Mouse (Mus musculus) ES-Bruce4 (cell line): ENCODE measurements around the gene Neurog1. TPM values are rescaled to one million over a fixed set of nuclear protein-coding genes. Genes with fewer than 3 reads are reported as not detected.

Experiments
- H3K27ac ChIP-seq: 2 replicates; pipeline ENCODE4 v1.5.1; 2012; ENCODE audit warnings: low read length, inconsistent platforms; ENCODE audit not compliant: insufficient read depth
- H3K27me3 ChIP-seq: 2 replicates; pipeline ENCODE4 v1.6.1; 2012; ENCODE audit warnings: mild to moderate bottlenecking, low read length, inconsistent platforms; ENCODE audit not compliant: control insufficient read depth, poor library complexity, insufficient read depth, severe bottlenecking
- H3K36me3 ChIP-seq: 2 replicates; pipeline ENCODE4 v1.6.1; 2012; ENCODE audit warnings: inconsistent platforms, mild to moderate bottlenecking, low read length, moderate library complexity; ENCODE audit not compliant: control insufficient read depth, poor library complexity, insufficient read depth, severe bottlenecking
- H3K4me1 ChIP-seq: one replicate; pipeline ENCODE4 v1.8.1; 2011; ENCODE audit warnings: low read length; ENCODE audit not compliant: control insufficient read depth, insufficient read depth
- H3K4me3 ChIP-seq: 2 replicates; pipeline ENCODE4 v1.5.1; 2011; ENCODE audit warnings: low read depth, mild to moderate bottlenecking, low read length
- H3K9ac ChIP-seq: 2 replicates; pipeline ENCODE4 v1.6.1; 2012; ENCODE audit warnings: low read depth, mild to moderate bottlenecking, inconsistent platforms; ENCODE audit not compliant: poor library complexity, severe bottlenecking
- H3K9me3 ChIP-seq: replicated peaks from 2 replicates; pipeline ENCODE4 v1.6.1; 2012; ENCODE audit warnings: mild to moderate bottlenecking, low read length, inconsistent platforms; ENCODE audit not compliant: control insufficient read depth, poor library complexity, insufficient read depth, severe bottlenecking
- CTCF ChIP-seq: IDR thresholded peaks from one replicate; pipeline ENCODE4 v1.8.1; 2011; ENCODE audit warnings: low read depth, low read length
- EP300 ChIP-seq: IDR thresholded peaks from 2 replicates; pipeline ENCODE4 v1.6.1; 2011; ENCODE audit warnings: low read depth, low read length; ENCODE audit not compliant: insufficient read depth
- POLR2A ChIP-seq: IDR thresholded peaks from one replicate; pipeline ENCODE4 v1.8.1; 2011; ENCODE audit warnings: low read length; ENCODE audit not compliant: insufficient read depth
- polyA plus RNA-seq: library from polyadenylated mRNA; stranded (reverse); fragments of >200 nt; gene quantifications from 2 replicates; pipeline ENCODE4 v1.2.4, GENCODE M21; 2011; ENCODE audit warnings: low read depth; ENCODE audit not compliant: missing spikeins, insufficient read depth, insufficient read length

Gene Neurog1
- polyA plus RNA-seq, 1 experiment, result 0.36 TPM

DNA sequence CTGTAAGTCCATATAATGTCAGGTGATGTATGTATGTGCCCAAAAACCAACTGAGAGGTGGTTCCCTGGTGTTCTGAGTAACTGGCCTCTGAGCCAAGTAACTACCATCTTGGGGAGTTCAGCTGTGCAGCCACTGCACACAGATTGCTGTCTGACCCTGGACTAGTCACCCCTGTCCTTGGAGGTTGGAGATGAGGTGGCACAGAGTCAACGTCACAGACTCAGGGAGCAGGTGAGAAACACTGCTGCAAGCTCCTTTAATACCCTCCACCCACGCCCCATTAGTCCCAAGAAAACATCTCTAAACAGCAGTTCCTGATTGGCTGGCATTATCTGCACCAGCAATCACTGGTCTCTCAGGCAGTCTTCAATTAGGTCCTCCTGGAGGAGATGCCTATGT lies 23.2 kb upstream of the Neurog1 start:
- Histone ChIP-seq H3K27ac (no peak overlapping the region), H3K36me3 (no peaks in the 10 kb centered on the region), H3K9me3 (no peaks in the 10 kb centered on the region; the same call in 1 of the 2 replicates), H3K9ac (no peak overlapping the region), H3K27me3 (no peaks in the 10 kb centered on the region), H3K4me3 (no peak overlapping the region), H3K4me1 (no peaks in the 10 kb centered on the region)
- TF ChIP-seq POLR2A (no peak), CTCF (no peak), EP300 (no peak)

DNA sequence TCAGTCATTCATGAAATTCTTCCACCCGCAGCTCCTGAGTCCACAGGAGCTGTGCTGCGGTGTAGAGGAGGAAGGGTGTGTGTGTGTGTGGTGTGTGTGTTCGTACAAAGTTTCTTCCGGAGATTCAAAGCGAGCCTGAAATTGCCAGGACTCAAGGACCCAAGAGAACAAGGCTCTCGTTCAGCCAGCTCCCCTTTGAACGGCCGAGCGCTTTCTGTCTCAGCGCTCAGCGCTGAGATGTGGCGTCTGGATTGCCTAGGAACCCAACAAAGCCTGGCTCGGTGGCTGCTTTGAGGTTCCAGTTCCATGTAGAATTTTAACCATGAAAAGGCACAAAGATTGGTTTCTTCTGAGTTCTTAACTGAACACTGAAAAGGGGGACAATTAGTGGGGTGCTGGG lies 18.2 kb upstream of the Neurog1 start:
- Histone ChIP-seq H3K36me3 (no peaks in the 10 kb centered on the region), H3K9ac (no peak overlapping the region), H3K27me3 (no peaks in the 10 kb centered on the region), H3K27ac (no peak overlapping the region), H3K9me3 (no peaks in the 10 kb centered on the region; the same call in 1 of the 2 replicates), H3K4me3 (no peak overlapping the region), H3K4me1 (no peaks in the 10 kb centered on the region)
- TF ChIP-seq POLR2A (no peak), EP300 (no peak), CTCF (no peak)

DNA sequence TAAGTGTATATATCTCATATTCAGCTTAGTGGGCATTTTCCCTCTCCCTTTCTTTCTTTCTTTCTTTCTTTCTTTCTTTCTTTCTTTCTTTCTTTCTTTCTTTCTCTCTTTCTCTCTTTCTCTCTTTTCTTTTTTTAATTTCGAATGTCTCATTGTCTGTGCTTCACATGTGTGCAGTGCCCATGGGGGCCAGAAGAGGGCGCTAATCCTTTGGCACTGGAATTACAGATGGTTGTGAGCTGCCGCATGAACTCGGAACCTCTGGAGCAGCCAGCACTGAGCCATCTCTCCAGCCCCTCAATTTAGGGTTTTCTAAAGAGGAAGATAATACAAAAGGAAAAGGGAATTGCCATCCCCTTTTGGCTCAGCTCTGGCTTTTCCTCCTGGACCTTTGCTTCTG lies 15.4 kb upstream of the Neurog1 start:
- Histone ChIP-seq H3K27me3 (no peaks in the 10 kb centered on the region), H3K4me3 (no peak overlapping the region), H3K27ac (no peak overlapping the region), H3K4me1 (no peaks in the 10 kb centered on the region), H3K9me3 (no peaks in the 10 kb centered on the region; the same call in 1 of the 2 replicates), H3K9ac (no peak overlapping the region), H3K36me3 (no peaks in the 10 kb centered on the region)
- TF ChIP-seq POLR2A (no peak), CTCF (peak; percentile 52)

DNA sequence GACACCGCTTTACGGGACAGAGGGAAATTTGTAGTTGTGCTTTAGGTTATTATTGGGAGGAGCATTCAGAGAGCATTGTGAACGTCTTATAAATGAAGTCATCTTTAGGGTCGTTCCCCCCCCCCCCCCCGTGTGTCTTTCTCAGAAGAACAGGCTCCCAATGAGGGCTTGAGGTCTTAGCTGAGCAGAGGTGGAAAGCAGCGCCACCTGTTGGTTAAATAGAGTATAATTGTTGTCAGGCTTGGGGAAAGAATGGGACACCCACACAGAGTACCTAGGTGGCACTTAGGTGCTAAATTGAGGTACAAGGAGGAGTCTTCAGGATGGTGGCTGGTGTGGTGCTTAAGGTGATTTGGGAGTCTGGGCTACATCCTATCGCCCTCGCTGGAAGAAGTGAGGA lies 14.5 kb upstream of the Neurog1 start:
- H3K27me3 ChIP-seq, result no peaks in the 10 kb centered on the region
- no peak overlapping the region for H3K27ac ChIP-seq
- H3K4me1 ChIP-seq, result no peaks in the 10 kb centered on the region
- TF ChIP-seq CTCF (peak; percentile 36), EP300 (no peak)
- H3K9ac ChIP-seq, result no peak overlapping the region
- H3K4me3 ChIP-seq, result no peak overlapping the region
- no peaks in the 10 kb centered on the region; the same call in 1 of the 2 replicates for H3K9me3 ChIP-seq
- no peaks in the 10 kb centered on the region for H3K36me3 ChIP-seq

DNA sequence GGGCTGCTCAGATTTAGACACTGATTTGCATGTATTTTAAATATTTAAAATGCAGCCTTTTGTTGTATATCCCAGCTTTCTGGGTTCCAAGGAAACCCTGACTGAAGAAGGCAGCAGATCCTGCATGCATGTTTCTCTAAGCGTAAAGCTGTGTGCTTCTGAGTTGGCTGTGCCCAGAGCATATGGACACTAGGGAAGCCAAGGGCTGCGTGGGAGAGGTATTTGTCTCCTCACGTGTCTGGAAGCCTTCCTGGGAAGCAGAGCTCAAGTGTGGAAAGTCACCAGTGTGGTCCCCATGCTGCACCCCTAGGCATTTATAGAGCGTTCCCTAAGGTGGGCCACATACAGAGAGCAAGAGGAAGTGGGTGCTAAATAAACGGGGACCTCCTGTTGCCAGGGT lies 13.7 kb upstream of the Neurog1 start:
- H3K9me3 ChIP-seq, result no peaks in the 10 kb centered on the region

DNA sequence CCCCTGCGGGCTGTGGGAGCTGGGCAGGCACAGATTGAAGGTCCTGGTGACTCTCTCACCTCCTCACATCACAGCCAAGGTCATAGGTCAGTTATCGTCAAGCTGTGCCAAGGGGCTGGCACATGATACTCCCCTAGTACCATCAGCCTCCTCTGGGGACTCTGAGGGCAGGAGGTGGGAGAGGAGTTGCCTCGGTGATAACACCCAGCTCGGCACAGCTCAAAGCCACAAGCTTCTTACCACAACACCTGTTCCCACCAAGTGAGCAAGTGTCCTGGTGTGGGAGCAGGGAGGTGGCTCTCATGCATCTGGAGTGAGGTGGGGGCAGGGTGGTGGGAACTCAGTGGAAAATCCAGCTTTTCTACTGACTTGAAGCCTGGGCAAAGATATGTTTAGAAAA lies 10.3 kb upstream of the Neurog1 start:
- TF ChIP-seq POLR2A, result no peak
- no peak for TF ChIP-seq EP300
- TF ChIP-seq CTCF, result no peak
- Histone ChIP-seq H3K9ac (no peak overlapping the region), H3K27ac (no peak overlapping the region), H3K4me3 (no peak overlapping the region), H3K27me3 (peaks cover 9% of the 10 kb centered on the region), H3K4me1 (no peaks in the 10 kb centered on the region), H3K36me3 (no peaks in the 10 kb centered on the region), H3K9me3 (no peaks in the 10 kb centered on the region)

More for the DNA sequence above, 13.7 kb upstream of the Neurog1 start:
- no peak overlapping the region for H3K27ac ChIP-seq
- H3K9ac ChIP-seq, result no peak overlapping the region
- no peaks in the 10 kb centered on the region for H3K4me1 ChIP-seq
- H3K27me3 ChIP-seq, result no peaks in the 10 kb centered on the region
- TF ChIP-seq CTCF (no peak), POLR2A (no peak), EP300 (no peak)
- no peak overlapping the region for H3K4me3 ChIP-seq
- no peaks in the 10 kb centered on the region for H3K36me3 ChIP-seq
